Mouse (Mus musculus) cerebellum, postnatal 10 days (tissue): ENCODE results near the gene Nudt6.

Experiments used
- DNase-seq, 2 experiments: peaks; one replicate each; pipeline ENCODE4 v3.0.0; 2021; ENCODE audit warnings: mixed read lengths in 2 of 2

Nudt6 gene

GRCm38 (mm10) chr3:37420072-37420471, at the start of gene Nudt6:
Nudt6 (minus strand) TSS chr3:37420211.
- DNase-seq: peak; percentile 97 to 98

DNA sequence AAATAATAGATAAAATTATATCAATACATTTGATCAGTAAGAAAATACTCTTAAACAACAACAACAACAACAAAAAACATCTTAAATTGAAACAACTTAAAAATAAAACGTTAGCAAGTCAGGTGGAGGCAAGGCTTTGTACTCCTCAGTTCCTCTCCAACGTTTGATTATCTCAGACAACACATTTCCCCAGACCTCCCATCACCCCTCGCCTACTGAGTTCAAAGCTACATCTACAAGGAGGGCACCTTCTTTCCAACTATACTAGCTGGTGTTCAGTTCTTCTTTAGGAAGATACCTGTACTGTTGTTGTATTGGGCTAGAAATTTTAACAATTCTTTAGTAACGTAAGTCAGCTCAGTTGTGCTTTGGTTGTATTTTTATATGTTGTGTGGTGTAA, 49.3 kb upstream of the Nudt6 start:
- no peak for DNase-seq

DNA sequence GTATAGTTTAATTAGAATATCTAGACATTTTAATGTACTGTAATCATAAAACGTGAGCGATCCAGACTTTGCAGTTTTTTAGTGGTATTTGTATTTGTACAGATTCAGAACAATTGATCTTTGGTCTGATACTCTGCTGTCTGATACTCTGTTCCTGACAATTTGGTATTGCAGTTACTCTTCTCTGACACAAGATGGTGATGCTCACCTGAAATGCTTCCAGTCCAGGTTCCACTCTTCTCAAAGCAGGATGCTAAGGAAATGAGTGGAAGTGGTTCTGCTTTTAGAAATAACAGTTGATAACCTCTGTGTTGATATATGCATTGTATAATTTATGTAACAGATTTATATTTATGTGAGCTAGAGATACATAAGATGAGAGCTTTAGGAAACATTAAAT, 48.2 kb upstream of the Nudt6 start:
- peak; percentile 33 to 51 for DNase-seq

DNA sequence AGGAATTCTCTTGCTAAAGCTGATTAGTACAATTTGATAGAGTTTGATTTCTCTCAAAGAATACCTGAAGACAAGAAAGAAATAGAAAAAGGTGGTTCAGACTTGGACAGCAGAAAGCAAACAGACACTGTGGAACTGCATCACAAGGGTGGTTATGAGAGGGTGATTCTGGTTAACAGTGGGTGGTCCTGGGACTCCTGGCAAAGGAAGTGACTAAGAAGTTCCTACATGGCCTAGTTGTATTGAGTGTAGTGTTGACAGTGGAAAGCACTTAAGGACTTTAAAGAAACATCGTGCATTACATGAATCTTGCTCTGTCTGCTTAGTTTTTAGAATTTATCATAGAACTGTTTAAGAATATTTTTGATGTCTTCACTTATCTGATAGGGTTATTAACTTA, 36.0 kb upstream of the Nudt6 start:
- no peak for DNase-seq

DNA sequence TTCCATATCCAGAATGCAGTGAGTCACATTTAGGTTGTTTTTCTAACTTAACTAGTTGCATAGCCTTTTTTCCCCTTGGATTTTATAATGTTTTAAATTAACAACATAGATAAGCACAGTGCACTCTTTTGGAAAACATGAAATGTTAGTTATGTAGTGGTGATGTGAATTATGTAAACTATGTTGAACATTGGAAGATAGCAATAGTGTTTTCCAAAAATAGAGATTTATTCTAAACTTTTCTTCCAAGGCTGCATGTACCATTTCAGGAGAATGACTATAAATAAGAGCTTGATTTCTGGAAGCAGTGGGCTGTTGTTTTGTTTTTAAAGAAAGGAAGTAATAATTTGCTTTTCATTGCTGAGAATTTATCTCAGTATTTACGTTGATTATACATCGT, 23.4 kb upstream of the Nudt6 start:
- no peak for DNase-seq

- DNase-seq: no peak
Measured at GRCm38 (mm10) chr3:37439770-37440169, 19.8 kb upstream of the Nudt6 start.

DNA sequence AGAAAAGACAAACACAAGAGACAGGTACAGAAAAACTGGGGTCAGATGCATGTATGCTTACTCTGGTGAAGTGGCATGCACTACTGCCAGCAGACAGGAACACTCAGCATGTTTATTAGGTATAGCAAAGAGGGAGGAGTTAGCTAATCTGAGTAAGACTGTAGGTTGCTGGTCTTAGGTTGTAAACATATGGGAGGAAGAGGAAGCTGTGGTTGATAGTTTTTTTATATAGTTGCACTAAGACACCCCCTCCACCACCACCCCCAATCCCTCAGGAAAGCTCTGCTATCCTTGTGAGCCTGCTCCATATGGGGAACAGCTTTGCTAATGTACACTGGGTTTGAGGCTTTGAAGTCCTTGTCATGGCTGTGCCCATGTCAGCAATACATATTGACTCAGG, 10.3 kb upstream of the Nudt6 start:
- no peak for DNase-seq

- no peak for DNase-seq
Measured at GRCm38 (mm10) chr3:37426069-37426468, 6.1 kb upstream of the Nudt6 start.

- DNase-seq: no peak
Measured at GRCm38 (mm10) chr3:37421179-37421578, 1.2 kb upstream of the Nudt6 start.

DNA sequence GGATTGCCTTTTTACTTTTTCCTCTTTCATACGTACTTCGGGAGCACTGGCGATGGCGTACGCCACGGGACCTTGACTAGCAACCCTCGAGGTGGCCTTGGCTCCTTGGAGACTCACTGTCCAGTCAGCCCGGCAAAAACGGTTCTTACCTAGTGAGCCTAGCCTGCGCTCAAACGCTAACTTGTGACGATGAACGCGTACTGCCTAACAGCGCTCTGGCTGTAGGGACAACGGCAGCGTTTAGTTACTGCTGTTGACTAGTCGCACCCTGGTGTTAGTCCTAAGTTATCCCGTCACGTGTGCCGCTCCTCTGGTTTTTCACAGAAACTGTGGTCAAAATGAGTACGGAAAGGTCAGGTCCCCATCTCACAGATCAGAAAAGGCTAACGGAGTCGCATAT, 630 bp upstream of the Nudt6 start:
- no peak for DNase-seq

DNA sequence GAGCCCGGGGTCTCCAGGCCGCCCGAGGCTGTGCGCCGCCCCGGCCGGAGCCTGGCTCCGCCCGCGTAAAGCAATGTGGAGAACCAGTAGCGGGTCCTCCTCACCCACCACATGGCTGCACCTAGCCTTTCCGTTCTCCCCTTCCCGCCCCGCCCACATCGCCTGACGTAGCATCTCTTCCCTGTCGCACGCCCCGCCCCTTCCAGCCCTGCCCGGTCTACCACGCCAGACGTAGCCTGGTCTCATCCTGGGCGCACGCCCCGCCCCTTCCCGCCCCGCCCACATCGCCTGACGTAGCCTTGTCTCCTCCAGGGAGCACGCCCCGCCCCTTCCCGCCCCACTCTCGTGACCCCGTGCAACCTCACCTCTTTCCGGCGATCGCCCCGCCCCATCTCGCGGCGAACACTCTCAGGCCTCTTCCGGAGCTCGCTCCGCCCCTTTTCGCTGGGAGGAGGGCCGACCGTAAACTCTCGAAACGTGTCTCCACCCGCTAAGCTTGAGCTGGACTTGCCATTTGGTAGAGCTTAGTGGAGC, 486 bp downstream of the Nudt6 start, which contains the start of gene Spata5:
Spata5 (plus strand) TSS at position 439 of the 534 bp plus-strand sequence.
- DNase-seq: peak; percentile 100

- peak; percentile 79 to 85 for DNase-seq
Measured at GRCm38 (mm10) chr3:37418961-37419457, 1.0 kb downstream of the Nudt6 start.

DNA sequence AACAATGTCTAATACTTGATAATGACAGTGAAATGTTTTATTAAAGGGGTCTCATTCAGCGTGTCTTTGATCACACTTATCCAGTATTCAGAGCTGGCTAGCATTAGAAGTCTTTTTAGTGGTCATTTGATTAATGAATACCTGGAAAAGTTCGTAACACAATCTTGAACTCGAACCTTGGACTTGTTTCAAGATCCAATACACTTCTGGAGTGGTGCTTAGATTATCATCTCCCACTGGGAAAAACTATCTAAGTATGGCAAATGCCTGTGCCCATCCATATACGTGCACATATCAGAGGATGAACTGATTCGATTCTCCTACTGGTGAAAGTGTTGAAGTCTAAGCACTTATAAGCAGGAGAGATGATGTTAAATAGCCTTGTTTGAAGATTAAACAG, 1.7 kb downstream of the Nudt6 start:
- DNase-seq: peak in 1 of 2 experiments; percentile 19

DNA sequence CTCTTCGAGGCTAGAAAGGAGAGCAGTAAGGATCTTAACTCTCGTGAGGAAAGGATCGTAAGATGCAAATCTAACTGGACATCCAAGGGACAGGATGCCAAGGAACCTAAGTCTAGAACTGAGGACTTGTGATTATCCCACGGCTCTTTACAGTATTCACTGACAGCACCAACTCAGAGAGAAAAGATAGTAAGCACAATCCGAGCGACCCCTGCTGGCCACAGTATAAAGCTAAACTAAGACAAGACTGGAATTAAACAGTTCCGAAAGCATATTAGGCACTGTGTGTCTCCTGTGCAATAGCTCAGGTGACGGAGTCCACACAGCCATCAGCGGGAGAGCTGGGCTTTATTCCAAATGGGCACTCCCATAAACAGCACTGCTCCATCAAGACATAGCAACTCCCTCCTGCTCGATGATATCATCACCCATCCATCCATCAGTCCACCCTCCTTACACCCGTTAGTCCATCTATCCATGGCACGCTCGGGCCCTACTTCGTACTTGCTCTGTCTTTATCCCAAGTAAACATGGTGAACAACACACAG, 5.5 kb downstream of the Nudt6 start:
- DNase-seq: peak; percentile 91 to 93

GRCm38 (mm10) chr3:37413446-37413845, 6.6 kb downstream of the Nudt6 start:
- DNase-seq: no peak

GRCm38 (mm10) chr3:37407598-37407997, 12.4 kb downstream of the Nudt6 start:
- DNase-seq: no peak

GRCm38 (mm10) chr3:37401729-37402610, 18.0 kb downstream of the Nudt6 start:
- peak; percentile 45 to 63 for DNase-seq

DNA sequence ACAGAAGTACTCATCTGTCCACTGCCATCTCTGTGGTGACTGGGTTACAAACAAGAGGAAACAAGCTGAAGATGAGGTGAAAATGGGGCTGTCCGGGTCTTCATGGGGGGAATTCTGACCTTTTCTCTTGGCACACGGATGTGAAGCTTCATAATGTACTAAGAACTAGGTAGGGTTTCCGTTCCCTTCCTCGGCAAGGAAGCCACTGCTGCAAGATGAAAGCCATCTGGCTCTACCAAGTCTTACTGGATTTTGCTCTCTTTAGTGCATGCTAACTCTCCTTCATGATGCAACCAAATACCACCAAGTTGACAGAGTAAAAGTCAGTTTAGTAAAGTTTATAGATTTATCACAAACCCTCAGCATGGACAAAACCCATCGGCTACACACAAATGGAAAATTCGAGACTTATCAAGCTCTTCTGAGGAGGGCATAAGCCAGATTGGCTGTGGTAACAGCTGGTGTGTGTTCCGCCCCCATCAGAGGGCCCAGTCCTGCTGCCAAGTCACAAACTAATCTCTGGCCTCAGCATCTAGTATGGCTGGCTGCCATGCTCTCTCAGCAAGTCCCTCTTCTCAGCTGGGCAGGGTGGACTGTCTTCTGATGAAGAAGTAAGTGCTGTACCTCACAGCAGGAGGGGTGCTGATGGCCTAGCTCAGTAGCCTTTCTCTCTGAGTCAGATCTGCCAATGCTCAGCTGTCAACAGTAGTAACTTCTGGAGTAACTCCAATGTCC, 21.2 kb downstream of the Nudt6 start:
- peak; percentile 89 to 93 for DNase-seq

- DNase-seq: no peak
Measured at GRCm38 (mm10) chr3:37397646-37398045, 22.4 kb downstream of the Nudt6 start.

GRCm38 (mm10) chr3:37396930-37397608, 22.9 kb downstream of the Nudt6 start:
- DNase-seq: no peak

DNA sequence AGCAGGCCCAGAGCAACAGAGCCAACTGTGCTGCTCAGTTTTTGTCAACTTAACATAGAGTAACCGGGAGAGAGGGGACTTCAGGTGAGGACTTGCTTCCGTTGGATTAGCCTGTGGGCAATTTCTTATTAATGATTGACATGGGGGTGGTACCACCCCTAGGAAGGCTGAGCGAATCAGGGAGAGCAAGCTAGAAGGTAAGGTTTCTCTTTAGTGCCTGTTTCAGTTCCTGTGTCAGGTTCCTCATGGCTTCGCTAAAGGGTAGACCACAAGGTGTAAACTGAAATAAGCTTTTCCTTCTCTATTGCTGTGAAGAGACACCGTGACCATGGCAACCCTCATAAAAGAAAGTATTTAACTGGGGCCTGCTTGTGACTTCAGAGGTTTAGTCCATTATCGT, 32.7 kb downstream of the Nudt6 start:
- DNase-seq: no peak

GRCm38 (mm10) chr3:37383096-37383765, 36.8 kb downstream of the Nudt6 start:
- DNase-seq: no peak
